Comparison of ENCODE assay signal across 8 mouse cellular contexts in the genomic region with DNA sequence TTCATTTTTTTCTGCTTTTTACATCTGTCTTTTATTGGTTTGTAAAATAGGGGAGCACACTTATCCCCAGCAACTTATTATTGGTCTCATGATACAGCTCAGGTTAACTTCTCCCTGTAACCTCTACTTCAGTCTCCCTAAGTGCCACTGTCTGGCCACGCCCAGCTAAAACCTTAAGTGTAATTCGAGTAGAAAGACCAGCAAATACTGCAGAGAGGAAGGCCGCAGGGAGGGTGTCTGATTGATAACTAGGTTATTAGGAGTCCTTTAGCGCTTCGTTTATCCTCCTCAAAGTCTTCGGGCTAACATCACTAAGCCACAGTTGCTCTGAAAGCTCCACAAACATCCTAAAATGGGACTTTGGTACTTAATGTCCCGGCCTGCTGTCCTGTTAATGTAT. TPM values are rescaled to one million over a fixed set of nuclear protein-coding genes. Genes with fewer than 3 reads are reported as not detected.
DNase-seq lines count a peak whose midpoint lies in the region; ATAC-seq and TF ChIP-seq lines count a peak whose summit lies in the region.

No protein-coding gene starts in this region.

- H3K36me3 ChIP-seq in megakaryocyte, embryonic 14.5 days (replicated peaks; ENCODE audit: low read length), result no peaks in the 10 kb centered on the region
- no peaks in the 10 kb centered on the region for H3K36me3 ChIP-seq in forebrain, embryonic 12.5 days (replicated peaks)
- H3K36me3 ChIP-seq in limb, embryonic 14.5 days (ENCODE audit: control insufficient read depth, insufficient read depth, low read length), result no peaks in the 10 kb centered on the region
- no peaks in the 10 kb centered on the region for H3K36me3 ChIP-seq in stomach, embryonic 14.5 days (ENCODE audit: control insufficient read depth, insufficient read depth, low read length)

- peak overlapping the region; percentile 88 for H3K4me3 ChIP-seq in megakaryocyte, embryonic 14.5 days (replicated peaks)
- H3K4me3 ChIP-seq in forebrain, embryonic 12.5 days (replicated peaks), result peak overlapping the region; percentile 62
- H3K4me3 ChIP-seq in limb, embryonic 14.5 days (replicated peaks; ENCODE audit: low read length), result peak overlapping the region; percentile 50
- peak overlapping the region; percentile 47 for H3K4me3 ChIP-seq in stomach, embryonic 14.5 days (ENCODE audit: low read depth, low read length)

- WGBS in forebrain, embryonic 12.5 days, result 5% methylated on average over 7 of the region's 7 CpGs
- WGBS in limb, embryonic 14.5 days, result 2% methylated on average over 7 of the region's 7 CpGs
- 4% methylated on average over 7 of the region's 7 CpGs for WGBS in stomach, embryonic 14.5 days

- no peak for DNase-seq in limb, embryonic 14.5 days (ENCODE audit: low spot score)
- no peak for DNase-seq in kidney, postnatal 4 days
- DNase-seq in spleen, postnatal 14 days (ENCODE audit: low spot score in 2 of 2), result no peak

- H3K4me1 ChIP-seq in megakaryocyte, embryonic 14.5 days, result peaks cover 10% of the 10 kb centered on the region
- H3K4me1 ChIP-seq in forebrain, embryonic 12.5 days, result peaks cover 4% of the 10 kb centered on the region; the same call in 1 of the 2 replicates
- H3K4me1 ChIP-seq in limb, embryonic 14.5 days (ENCODE audit: control insufficient read depth, insufficient read depth, low read length), result peaks cover 4% of the 10 kb centered on the region; the same call in 1 of the 2 replicates
- H3K4me1 ChIP-seq in stomach, embryonic 14.5 days (ENCODE audit: control insufficient read depth, insufficient read depth, low read length), result no peaks in the 10 kb centered on the region

- no peak overlapping the region for H3K27ac ChIP-seq in forebrain, embryonic 12.5 days
- no peak overlapping the region for H3K27ac ChIP-seq in limb, embryonic 14.5 days (replicated peaks; ENCODE audit: low read depth, low read length)
- H3K27ac ChIP-seq in stomach, embryonic 14.5 days (ENCODE audit: low read length), result no peak overlapping the region

- TF ChIP-seq POLR2A in limb, embryonic 14.5 days (IDR thresholded peaks at IDR 0.05; ENCODE audit: borderline replicate concordance, extremely low read depth, insufficient read depth, insufficient read length), result no peak

- peak overlapping the region; percentile 58; the same call in 1 of the 2 replicates for H3K9ac ChIP-seq in forebrain, embryonic 12.5 days
- H3K9ac ChIP-seq in limb, embryonic 14.5 days (ENCODE audit: low read depth, low read length, severe bottlenecking), result peak overlapping the region; percentile 49; the same call in 1 of the 2 replicates
- H3K9ac ChIP-seq in stomach, embryonic 14.5 days (replicated peaks; ENCODE audit: low read depth, low read length), result no peak overlapping the region

- no peak for ATAC-seq in megakaryocyte, adult 5-6 weeks (ENCODE audit: poor library complexity, severe bottlenecking)
- ATAC-seq in forebrain, embryonic 12.5 days (ENCODE audit: low FRiP score), result no peak
- ATAC-seq in limb, embryonic 14.5 days (ENCODE audit: low FRiP score, low read depth), result no peak
- no peak for ATAC-seq in stomach, embryonic 14.5 days (ENCODE audit: insufficient number of reproducible peaks, insufficient read depth, low FRiP score, low read depth)
- ATAC-seq in monocyte, adult 5-6 weeks (replicated peaks; ENCODE audit: insufficient number of reproducible peaks, low FRiP score, low TSS enrichment, poor library complexity, severe bottlenecking), result no peak

- H3K9me3 ChIP-seq in megakaryocyte, embryonic 14.5 days, result 0 out of 2 replicates have a peak, but pooled peaks cover 2% of the 10 kb centered on the region
- no peaks in the 10 kb centered on the region for H3K9me3 ChIP-seq in forebrain, embryonic 12.5 days
- H3K9me3 ChIP-seq in limb, embryonic 14.5 days (ENCODE audit: control insufficient read depth, low read length), result no peaks in the 10 kb centered on the region
- H3K9me3 ChIP-seq in stomach, embryonic 14.5 days (ENCODE audit: control insufficient read depth, low read depth, low read length), result no peaks in the 10 kb centered on the region; the same call in 1 of the 2 replicates

- H3K27me3 ChIP-seq in megakaryocyte, embryonic 14.5 days (replicated peaks), result peaks cover 52% of the 10 kb centered on the region
- peaks cover 30% of the 10 kb centered on the region for H3K27me3 ChIP-seq in forebrain, embryonic 12.5 days
- peaks cover 25% of the 10 kb centered on the region for H3K27me3 ChIP-seq in limb, embryonic 14.5 days (ENCODE audit: control insufficient read depth, insufficient read depth, low read length)
- peaks cover 12% of the 10 kb centered on the region; the same call in 1 of the 2 replicates for H3K27me3 ChIP-seq in stomach, embryonic 14.5 days (ENCODE audit: control insufficient read depth, insufficient read depth, low read length)

- peak overlapping the region; percentile 92 for H3K4me2 ChIP-seq in forebrain, embryonic 12.5 days
- H3K4me2 ChIP-seq in limb, embryonic 14.5 days (replicated peaks; ENCODE audit: low read depth, low read length, severe bottlenecking), result peak overlapping the region; percentile 93
- peak overlapping the region; percentile 94 for H3K4me2 ChIP-seq in stomach, embryonic 14.5 days (replicated peaks; ENCODE audit: low read depth, low read length)

RNA-seq across cellular contexts. Expression of a gene that starts 0.4 kb away (rescaled TPM):
- polyA plus RNA-seq in megakaryocyte, embryonic 14.5 days (2012; ENCODE audit: insufficient read depth, low replicate concordance), result not detected in 2 replicates
- total RNA-seq in megakaryocyte, adult 5-6 weeks (2015), result 0.39 and 0.60 TPM in 2 replicates
- total RNA-seq in megakaryocyte, adult 5-6 weeks (2017), result not detected in 2 replicates
- polyA plus RNA-seq in forebrain, embryonic 12.5 days (2016; fragmentation: Nextera tagmentation; extraction: Ambion mirVana), result not detected in 2 replicates
- polyA plus RNA-seq in limb, embryonic 14.5 days (2012; rRNA removed), result 0.38 and 0.75 TPM in 2 replicates
- 1.1 and 1.6 TPM in 2 replicates for polyA plus RNA-seq in limb, embryonic 14.5 days (2014; fragmentation: Nextera tagmentation; extraction: Ambion mirVana)
- polyA plus RNA-seq in stomach, embryonic 14.5 days (2014; fragmentation: Nextera tagmentation; extraction: Ambion mirVana), result 0.88 and 1.7 TPM in 2 replicates
- total RNA-seq in monocyte, adult 5-6 weeks (2017), result 0.39 to 2.0 TPM (median 1.4 TPM) in 3 replicates
